Mouse (Mus musculus) lung, adult 2 months (tissue): ENCODE results near the gene Scin.

ENCODE experiments used
- CTCF ChIP-seq: fragments of 200-500 bp; IDR thresholded peaks from 2 replicates; pipeline ENCODE4 v1.5.1; 2011; ENCODE audit warnings: mild to moderate bottlenecking, low read length, control low read depth; ENCODE audit not compliant: insufficient read depth
- POLR2A ChIP-seq: fragments of 200-500 bp; IDR thresholded peaks from 2 replicates; pipeline ENCODE4 v1.6.1; 2011; ENCODE audit warnings: low read depth, mild to moderate bottlenecking, control low read depth, low read length, borderline replicate concordance; ENCODE audit errors: extremely low read depth

- TF ChIP-seq CTCF (no peak), POLR2A (no peak)
Measured at GRCm38 (mm10) chr12:40133573-40134271, at the start of gene Scin.
